Comparison of ENCODE assay signal across 23 mouse cellular contexts in the genomic region with DNA sequence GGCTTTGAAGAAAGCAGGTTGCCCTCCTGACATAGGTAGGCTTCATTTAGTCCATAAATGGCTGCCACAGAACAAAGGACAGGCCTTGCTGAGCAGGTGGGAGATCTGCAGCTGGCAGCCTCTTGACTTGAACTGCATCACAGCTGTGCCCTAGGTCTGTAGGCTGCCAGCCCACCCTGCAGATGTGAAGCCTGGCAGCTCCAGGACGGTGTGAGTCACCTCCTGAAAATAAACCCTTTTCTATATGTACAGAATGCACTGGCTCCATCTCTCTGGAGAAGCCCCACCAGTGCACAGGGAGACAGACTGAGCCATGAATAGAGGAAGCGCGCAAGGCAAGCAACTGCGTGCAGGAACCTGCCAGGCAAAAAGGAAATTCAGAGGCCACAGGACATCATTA.
DNase-seq lines count a peak whose midpoint lies in the region; ATAC-seq and TF ChIP-seq lines count a peak whose summit lies in the region.
"Had no signal": no experiment of that assay in that cellular context is flagged by ENCODE, and none has a peak within 500 bp of the region (broad histone marks: within the 10 kb centered on the region; RNA-seq: fewer than 3 reads in every experiment).

No protein-coding gene starts in this region.

- intact Hi-C loops in left cerebral cortex, adult 2 months (cut with DNase I) = no loop called here
- intact Hi-C loops in left cerebral cortex, postnatal 4 days (cut with DNase I) = no loop called here

- ATAC-seq in common myeloid progenitor, adult 5-6 weeks (replicated peaks; ENCODE audit: low read depth, poor library complexity, severe bottlenecking) = 0 out of 2 replicates have a peak, but pooled peaks have one; percentile 26
- ATAC-seq: forebrain, embryonic 16.5 days; intestine, embryonic 15.5 days; midbrain, embryonic 16.5 days had no signal

- peak in 1 of 2 experiments; percentile 34 for DNase-seq in left cerebral cortex, adult 2 months (ENCODE audit: extremely low spot score in 1 of 2, low spot score in 2 of 2)
- DNase-seq in left cerebral cortex, postnatal 4 days = no peak
- peak; percentile 16 for DNase-seq in thymus, postnatal 25 days
- no peak for DNase-seq in adrenal gland, adult 8-10 months
- no peak for DNase-seq in ovary, postnatal 14 days (ENCODE audit: low spot score)
- DNase-seq: cerebellum, adult 9-11 months; gastrocnemius, adult 2 months; heart, adult 11 months; heart, postnatal 36 days; kidney, adult 9 months; kidney, postnatal 25 days; lung, adult 2 months; lung, postnatal 36 days had no signal

- no peak overlapping the region for H3K4me3 ChIP-seq in left cerebral cortex, adult 2 months
- H3K4me3 ChIP-seq in olfactory bulb, adult 2 months (ENCODE audit: insufficient read depth, low read depth, low read length) = no peak overlapping the region
- H3K4me3 ChIP-seq: embryonic facial prominence, embryonic 12.5 days; erythroblast, embryonic 14.5 days; gastrocnemius, adult 2 months; heart, embryonic 13.5 days; hindbrain, embryonic 15.5 days; intestine, embryonic 15.5 days had no signal

- peak overlapping the region; percentile 56 for H3K27ac ChIP-seq in left cerebral cortex, adult 2 months
- H3K27ac ChIP-seq in olfactory bulb, adult 2 months (ENCODE audit: insufficient read depth, low read depth, low read length) = peak overlapping the region; percentile 45
- H3K27ac ChIP-seq: embryonic facial prominence, embryonic 12.5 days; gastrocnemius, adult 2 months; heart, embryonic 13.5 days; hindbrain, embryonic 15.5 days; intestine, embryonic 15.5 days; stomach, postnatal 0 days had no signal

- peaks cover 20% of the 10 kb centered on the region for H3K4me1 ChIP-seq in olfactory bulb, adult 2 months (ENCODE audit: control insufficient read depth, insufficient read depth, low read length)
- H3K4me1 ChIP-seq: embryonic facial prominence, embryonic 12.5 days; heart, embryonic 13.5 days; intestine, embryonic 15.5 days had no signal

- TF ChIP-seq CTCF in left cerebral cortex, adult 2 months (IDR thresholded peaks at IDR 0.05) = no peak
- no peak for TF ChIP-seq CTCF in olfactory bulb, adult 2 months (IDR thresholded peaks at IDR 0.05; ENCODE audit: insufficient read depth, low read depth, low read length)

- no peak for TF ChIP-seq POLR2A in olfactory bulb, adult 2 months (IDR thresholded peaks at IDR 0.05; ENCODE audit: insufficient read depth, low read depth, low read length)

- WGBS in olfactory bulb, adult 2 months = 37% methylated on average over 4 of the region's 4 CpGs
